Mouse (Mus musculus): ENCODE measurements at regions not wholly inside any gene's neighbourhood (a gene's known extent, or its start where the extent isn't known, plus 50 kb on each side); places are given as distances from the start of the nearest gene placed in this dataset.

DNA sequence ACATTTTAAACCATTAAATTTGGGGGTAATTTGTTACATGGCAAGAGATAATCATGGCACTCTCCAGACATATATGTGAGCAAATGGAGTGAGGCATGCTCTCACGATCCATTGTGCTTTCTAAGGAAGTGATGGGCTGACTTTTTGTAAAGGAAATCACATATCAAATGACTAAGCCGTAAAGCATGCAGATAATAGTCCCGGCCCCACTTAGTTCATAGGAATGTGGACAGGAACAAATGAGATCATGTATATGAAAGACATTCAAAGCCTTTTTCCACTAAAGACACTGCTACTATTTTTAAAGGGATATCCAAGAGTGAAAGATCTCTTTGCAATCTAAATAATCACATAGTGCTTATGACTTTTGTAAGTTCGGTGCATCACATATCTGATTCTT is 146.9 kb downstream of the Lmo4 start:
- no peaks in the 10 kb centered on the region for H3K4me1 ChIP-seq
- H3K9ac ChIP-seq, result no peak overlapping the region

DNA sequence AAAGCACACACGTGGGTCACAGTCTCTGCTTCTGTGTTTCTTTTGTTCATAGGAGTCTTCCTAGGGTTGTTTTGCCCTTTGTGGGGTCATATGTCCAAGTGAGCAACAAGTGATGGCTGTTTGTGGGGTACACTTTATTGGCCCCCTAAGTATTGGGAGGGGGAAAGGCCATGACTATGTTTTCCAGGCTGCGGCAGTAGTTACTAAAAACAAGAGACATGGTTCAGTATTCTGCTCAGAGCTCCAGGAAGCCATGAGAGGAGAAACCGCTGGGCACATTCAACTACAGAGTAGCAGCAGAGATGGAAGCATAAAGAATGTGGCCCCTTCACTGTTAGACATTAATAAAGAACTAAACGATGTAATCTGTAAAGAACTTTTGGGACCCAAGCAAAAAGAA is 154.7 kb downstream of the Lmo4 start:
- Histone ChIP-seq H3K9ac (no peak overlapping the region), H3K4me1 (no peaks in the 10 kb centered on the region), H3K27me3 (no peaks in the 10 kb centered on the region), H3K9me3 (replicated peaks) (no peaks in the 10 kb centered on the region), H3K27ac (no peak overlapping the region), H3K4me2 (no peak overlapping the region), H3K36me3 (ENCODE audit: poor library complexity, severe bottlenecking) (no peaks in the 10 kb centered on the region), H3K4me3 (no peak overlapping the region)
- ATAC-seq, result no peak
- WGBS, result 79% methylated on average over 4 of the region's 4 CpGs

More for the DNA sequence above, 146.9 kb downstream of the Lmo4 start:
- Histone ChIP-seq H3K27me3 (no peaks in the 10 kb centered on the region), H3K9me3 (replicated peaks) (no peaks in the 10 kb centered on the region), H3K27ac (no peak overlapping the region), H3K4me3 (no peak overlapping the region), H3K4me2 (no peak overlapping the region), H3K36me3 (ENCODE audit: poor library complexity, severe bottlenecking) (no peaks in the 10 kb centered on the region)
- ATAC-seq, result no peak
- WGBS, result 82% methylated on average over 4 of the region's 4 CpGs

DNA sequence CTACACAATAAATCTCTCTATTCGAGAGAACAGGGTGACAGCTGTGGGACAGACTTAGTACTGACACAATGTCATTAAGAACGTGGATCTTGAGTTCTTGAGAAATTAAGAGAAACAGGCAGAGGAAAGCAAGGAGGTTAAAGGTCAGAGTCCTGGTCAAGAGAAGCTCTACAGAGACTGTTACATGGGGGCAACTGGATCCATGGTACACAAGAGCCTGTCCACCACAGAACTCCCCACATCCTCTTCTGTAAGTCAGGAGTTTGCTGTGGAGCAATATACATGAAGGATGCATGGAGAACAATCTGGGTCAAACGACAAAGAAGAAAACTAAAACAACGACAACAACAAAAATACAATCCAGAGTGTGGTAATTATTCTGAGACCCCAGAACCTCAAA is 155.8 kb downstream of the Lmo4 start:
- Histone ChIP-seq H3K27ac (no peak overlapping the region), H3K4me2 (no peak overlapping the region), H3K4me1 (no peaks in the 10 kb centered on the region), H3K27me3 (no peaks in the 10 kb centered on the region), H3K9me3 (replicated peaks) (no peaks in the 10 kb centered on the region), H3K4me3 (no peak overlapping the region), H3K36me3 (ENCODE audit: poor library complexity, severe bottlenecking) (no peaks in the 10 kb centered on the region), H3K9ac (no peak overlapping the region)
- 77% methylated on average over 4 of the region's 4 CpGs for WGBS
- ATAC-seq, result no peak

DNA sequence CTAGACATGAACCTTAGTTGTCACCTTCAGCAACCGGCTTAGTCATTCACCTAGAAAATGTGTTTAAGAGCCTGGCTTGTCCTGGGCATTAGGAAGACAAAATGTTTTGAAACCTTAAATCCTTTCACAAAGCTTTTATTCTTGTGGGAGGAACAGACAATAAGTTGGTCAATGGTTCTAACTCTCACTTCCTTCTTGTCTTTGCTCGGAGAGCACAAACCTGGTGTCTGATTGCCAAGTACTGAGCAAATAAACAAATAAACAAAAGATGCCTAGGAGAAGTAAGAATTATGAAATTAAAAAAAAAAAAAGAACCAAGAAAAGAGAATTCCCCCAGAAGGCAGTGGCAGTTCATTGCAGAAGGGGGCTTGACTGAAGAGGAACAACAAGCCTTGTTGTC is 160.7 kb downstream of the Lmo4 start:
- Histone ChIP-seq H3K4me3 (no peak overlapping the region), H3K9ac (no peak overlapping the region), H3K27me3 (no peaks in the 10 kb centered on the region), H3K36me3 (ENCODE audit: poor library complexity, severe bottlenecking) (no peaks in the 10 kb centered on the region), H3K4me1 (peaks cover 5% of the 10 kb centered on the region; the same call in 1 of the 2 replicates), H3K4me2 (no peak overlapping the region), H3K9me3 (replicated peaks) (no peaks in the 10 kb centered on the region), H3K27ac (no peak overlapping the region)
- ATAC-seq, result no peak
- WGBS, result 58% methylated on average over 2 of the region's 2 CpGs

DNA sequence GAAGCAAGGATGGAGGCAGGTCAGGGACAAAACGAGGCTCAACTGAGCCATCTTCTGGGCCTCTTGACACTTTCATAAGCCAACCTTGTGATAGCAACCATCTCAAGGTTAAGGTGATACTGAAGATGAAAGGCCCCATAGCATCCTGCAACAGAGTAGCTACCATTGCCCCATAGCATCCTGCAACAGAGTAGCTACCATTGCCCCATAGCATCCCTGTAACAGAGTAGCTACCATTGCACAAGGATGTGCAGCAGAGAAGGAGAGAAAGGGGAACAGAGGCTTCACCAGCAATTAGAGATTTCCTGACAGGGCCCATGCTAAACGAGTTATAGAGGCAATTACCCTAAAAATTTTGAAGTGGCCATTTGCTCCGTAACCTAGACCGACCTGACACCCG is 163.2 kb downstream of the Lmo4 start:
- Histone ChIP-seq H3K4me2 (no peak overlapping the region), H3K36me3 (ENCODE audit: poor library complexity, severe bottlenecking) (no peaks in the 10 kb centered on the region), H3K9me3 (replicated peaks) (no peaks in the 10 kb centered on the region), H3K27me3 (no peaks in the 10 kb centered on the region), H3K4me3 (no peak overlapping the region), H3K4me1 (peaks cover 5% of the 10 kb centered on the region; the same call in 1 of the 2 replicates), H3K9ac (no peak overlapping the region), H3K27ac (no peak overlapping the region)
- no peak for ATAC-seq
- WGBS, result 79% methylated on average over 5 of the region's 5 CpGs

DNA sequence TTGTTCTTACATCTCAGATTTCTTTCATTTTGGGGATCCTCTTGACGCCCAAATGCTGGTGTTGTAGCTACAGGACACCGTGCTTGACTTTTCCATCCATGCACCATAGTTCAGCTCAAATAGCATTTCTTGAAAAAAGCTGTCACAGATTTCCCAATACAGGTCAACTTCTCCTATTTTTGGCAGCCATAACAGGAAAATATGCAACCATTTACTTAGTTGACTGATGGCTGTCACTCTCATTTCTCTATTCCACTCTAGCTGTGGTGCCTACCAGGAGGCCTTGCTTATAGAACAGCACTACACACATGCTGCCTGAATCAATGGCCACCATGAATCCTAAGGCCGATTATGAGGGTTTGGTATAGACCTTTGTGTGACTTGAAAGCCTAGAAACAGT is 165.5 kb downstream of the Lmo4 start:
- no peak for ATAC-seq

DNA sequence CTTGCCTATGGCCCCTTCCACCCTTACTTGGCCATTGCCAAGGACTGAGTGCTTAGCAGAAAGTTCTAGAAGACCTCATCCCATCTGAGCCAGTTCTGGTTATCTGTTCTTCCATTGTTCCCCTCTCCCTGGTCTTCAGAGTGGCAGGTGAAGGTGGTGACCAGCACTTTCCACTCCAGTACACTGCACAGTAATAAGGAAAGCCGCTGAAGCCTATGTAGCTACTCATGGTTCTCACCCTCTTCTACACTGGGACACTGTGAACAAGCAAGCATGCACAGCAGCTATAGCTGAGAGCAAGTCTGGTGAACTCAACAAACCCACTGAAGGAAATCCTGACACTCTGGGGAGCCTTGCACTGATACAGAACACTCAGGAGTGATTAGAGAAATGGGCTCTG is 175.4 kb downstream of the Lmo4 start:
- no peaks in the 10 kb centered on the region for H3K27me3 ChIP-seq
- H3K27ac ChIP-seq, result no peak overlapping the region
- H3K4me1 ChIP-seq, result no peaks in the 10 kb centered on the region
- H3K4me3 ChIP-seq, result no peak overlapping the region
- no peak overlapping the region for H3K4me2 ChIP-seq
- ATAC-seq, result no peak
- H3K9ac ChIP-seq, result no peak overlapping the region
- H3K9me3 ChIP-seq (replicated peaks), result no peaks in the 10 kb centered on the region
- 93% methylated on average over 1 of the region's 1 CpGs for WGBS
- no peaks in the 10 kb centered on the region for H3K36me3 ChIP-seq (ENCODE audit: poor library complexity, severe bottlenecking)

More for the DNA sequence above, 165.5 kb downstream of the Lmo4 start:
- Histone ChIP-seq H3K9ac (no peak overlapping the region), H3K4me3 (no peak overlapping the region), H3K9me3 (replicated peaks) (no peaks in the 10 kb centered on the region), H3K27ac (no peak overlapping the region), H3K36me3 (ENCODE audit: poor library complexity, severe bottlenecking) (no peaks in the 10 kb centered on the region), H3K4me2 (no peak overlapping the region), H3K4me1 (peaks cover 5% of the 10 kb centered on the region; the same call in 1 of the 2 replicates), H3K27me3 (no peaks in the 10 kb centered on the region)
- 91% methylated on average over 3 of the region's 3 CpGs for WGBS

DNA sequence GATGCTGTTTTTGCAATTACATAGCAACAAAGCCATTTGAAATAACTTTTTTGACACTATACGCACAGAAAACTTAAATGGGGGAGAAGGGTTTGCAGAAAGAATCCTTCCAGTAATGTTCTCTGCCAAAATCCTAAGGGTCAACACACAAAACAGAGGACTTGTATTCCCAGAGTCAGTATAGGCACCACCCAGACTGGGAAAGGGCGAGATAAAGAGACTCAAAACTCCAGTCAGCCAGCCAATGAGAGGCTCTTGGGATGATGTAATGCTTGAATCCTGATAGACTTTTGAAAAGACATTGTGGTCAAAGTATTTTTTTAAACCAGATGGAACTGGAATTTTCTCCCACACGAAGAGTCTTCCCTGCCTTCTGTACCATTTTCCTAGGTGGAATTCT is 175.9 kb downstream of the Lmo4 start:
- ATAC-seq, result no peak
- 78% methylated on average over 3 of the region's 3 CpGs for WGBS

DNA sequence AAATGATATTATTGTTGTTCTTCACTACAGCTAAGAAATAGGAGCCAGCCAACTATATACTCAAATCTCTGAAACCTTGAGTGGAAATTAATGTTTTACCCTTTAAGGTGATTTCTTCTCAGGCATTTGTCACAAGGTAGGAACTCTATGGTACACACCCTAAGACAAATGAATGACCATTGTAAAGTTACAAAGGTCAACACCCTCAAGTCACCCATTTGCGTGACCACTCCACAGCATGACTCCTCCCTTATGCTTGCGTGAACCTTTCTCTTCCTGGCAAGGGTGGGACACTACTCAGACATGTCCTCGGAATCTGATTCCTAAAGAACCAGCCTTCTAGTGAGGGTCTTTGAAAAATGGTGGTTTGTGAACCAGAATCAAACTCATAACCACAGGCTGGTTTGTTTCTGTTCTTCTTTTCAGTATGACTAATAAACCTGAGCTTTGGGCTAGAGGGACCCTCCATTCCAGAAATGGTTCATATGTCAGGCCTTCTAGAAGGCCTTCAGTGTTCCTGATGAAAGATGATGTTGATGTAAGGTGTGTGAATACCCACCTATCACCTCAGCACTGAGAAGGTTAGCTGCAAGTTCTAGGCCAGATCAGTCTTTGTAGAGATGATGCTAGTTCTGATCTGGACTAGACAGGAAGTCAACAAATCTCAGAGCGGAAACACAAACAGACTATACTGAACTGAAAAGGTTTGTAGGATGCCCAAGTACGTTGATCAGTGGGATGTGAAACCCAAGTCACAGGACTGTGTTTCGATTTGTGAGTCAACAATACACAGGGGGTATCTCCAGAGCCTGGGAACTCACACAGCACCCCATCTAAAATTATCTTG is 177.7 kb downstream of the Lmo4 start:
- H3K9ac ChIP-seq, result no peak overlapping the region
- no peaks in the 10 kb centered on the region for H3K4me1 ChIP-seq
- 89% methylated on average over 6 of the region's 6 CpGs for WGBS
- H3K27ac ChIP-seq, result no peak overlapping the region
- no peak overlapping the region for H3K4me2 ChIP-seq
- no peak overlapping the region for H3K4me3 ChIP-seq
- ATAC-seq, result no peak
- H3K27me3 ChIP-seq, result no peaks in the 10 kb centered on the region
- no peaks in the 10 kb centered on the region for H3K36me3 ChIP-seq (ENCODE audit: poor library complexity, severe bottlenecking)
- H3K9me3 ChIP-seq (replicated peaks), result no peaks in the 10 kb centered on the region

More for the DNA sequence above, 175.9 kb downstream of the Lmo4 start:
- no peak overlapping the region for H3K27ac ChIP-seq
- no peaks in the 10 kb centered on the region for H3K4me1 ChIP-seq
- no peak overlapping the region for H3K4me3 ChIP-seq
- H3K9ac ChIP-seq, result no peak overlapping the region
- H3K4me2 ChIP-seq, result no peak overlapping the region
- no peaks in the 10 kb centered on the region for H3K27me3 ChIP-seq
- no peaks in the 10 kb centered on the region for H3K9me3 ChIP-seq (replicated peaks)
- no peaks in the 10 kb centered on the region for H3K36me3 ChIP-seq (ENCODE audit: poor library complexity, severe bottlenecking)

DNA sequence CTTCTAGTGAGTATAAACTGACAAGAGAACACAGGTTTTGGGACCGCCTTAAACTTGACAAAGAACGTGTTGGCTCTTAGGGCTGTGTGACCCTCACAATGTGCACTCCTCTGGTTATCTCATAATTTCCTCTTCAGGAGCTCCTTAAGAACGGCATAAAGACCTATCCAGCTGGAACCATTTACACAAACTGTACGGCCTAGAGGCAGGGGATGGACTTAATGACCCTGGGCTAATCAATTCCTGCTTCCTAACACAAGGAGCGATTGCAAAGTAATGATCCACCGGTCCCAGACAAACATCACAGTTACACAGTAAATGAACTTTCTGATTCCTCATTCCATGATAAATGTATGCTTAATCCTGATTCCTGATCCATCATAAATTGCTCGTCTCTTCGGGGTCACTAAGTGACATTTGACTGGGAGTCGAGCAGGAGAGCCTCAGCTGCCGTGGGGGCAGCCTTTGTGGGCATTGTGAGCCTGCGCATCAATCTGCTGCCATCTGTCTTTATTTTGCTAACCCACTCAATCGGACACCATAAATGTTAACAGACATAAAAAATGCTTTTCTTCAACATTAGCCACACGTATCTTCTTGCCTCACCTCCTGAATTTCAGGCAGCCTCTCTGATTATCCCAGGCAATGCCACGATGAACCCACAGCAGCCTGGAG is 179.4 kb downstream of the Lmo4 start:
- H3K36me3 ChIP-seq (ENCODE audit: poor library complexity, severe bottlenecking), result no peaks in the 10 kb centered on the region
- WGBS, result 81% methylated on average over 14 of the region's 14 CpGs
- no peaks in the 10 kb centered on the region for H3K4me1 ChIP-seq

DNA sequence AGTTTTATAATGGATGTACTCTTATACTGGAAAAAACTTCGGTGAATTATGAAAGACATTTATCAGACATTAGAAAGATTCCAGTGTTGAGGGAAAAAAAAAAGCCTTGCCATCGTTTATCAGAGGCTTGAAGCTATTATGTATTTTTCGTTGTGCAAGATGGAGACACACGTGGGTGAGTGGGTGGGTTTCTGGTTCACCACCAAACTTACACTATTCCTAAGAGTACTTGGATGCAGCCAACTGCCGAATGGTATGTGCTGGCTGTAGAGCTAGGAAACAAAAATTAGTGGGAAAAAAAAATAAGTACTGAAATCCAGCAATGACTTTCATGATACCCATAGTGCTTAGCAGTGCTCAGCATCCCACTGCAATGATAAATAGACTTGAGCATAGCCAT is 180.8 kb downstream of the Lmo4 start:
- H3K9me3 ChIP-seq (replicated peaks), result no peaks in the 10 kb centered on the region
- no peak overlapping the region for H3K9ac ChIP-seq
- H3K27ac ChIP-seq, result no peak overlapping the region
- ATAC-seq, result no peak
- no peaks in the 10 kb centered on the region for H3K27me3 ChIP-seq
- H3K4me3 ChIP-seq, result no peak overlapping the region
- no peaks in the 10 kb centered on the region for H3K4me1 ChIP-seq
- WGBS, result 91% methylated on average over 5 of the region's 5 CpGs
- H3K36me3 ChIP-seq (ENCODE audit: poor library complexity, severe bottlenecking), result no peaks in the 10 kb centered on the region
- H3K4me2 ChIP-seq, result no peak overlapping the region

More for the DNA sequence above, 179.4 kb downstream of the Lmo4 start:
- H3K27ac ChIP-seq, result no peak overlapping the region
- no peaks in the 10 kb centered on the region for H3K9me3 ChIP-seq (replicated peaks)
- no peaks in the 10 kb centered on the region for H3K27me3 ChIP-seq
- no peak overlapping the region for H3K9ac ChIP-seq
- ATAC-seq, result no peak
- H3K4me3 ChIP-seq, result no peak overlapping the region
- H3K4me2 ChIP-seq, result no peak overlapping the region

DNA sequence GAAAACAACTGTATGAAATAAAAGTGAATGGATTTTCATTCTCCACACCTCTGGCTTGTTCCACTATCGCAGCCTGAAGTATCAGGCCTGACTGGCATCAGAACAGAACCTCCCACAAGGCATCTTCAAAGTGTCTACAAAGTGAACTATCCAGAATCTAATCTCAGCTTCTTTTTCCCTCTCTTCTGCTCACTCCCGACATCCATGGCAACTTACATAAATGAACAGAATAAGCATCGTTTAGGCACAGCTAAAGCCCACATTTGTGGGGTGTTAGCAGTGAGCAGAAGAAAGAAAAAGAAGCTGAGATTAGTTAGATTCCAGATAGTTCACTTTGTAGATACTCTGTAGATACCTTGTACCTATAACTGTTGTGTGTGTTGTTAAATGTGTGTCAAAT is 182.0 kb downstream of the Lmo4 start:
- ATAC-seq, result no peak
- no peaks in the 10 kb centered on the region for H3K4me1 ChIP-seq
- no peaks in the 10 kb centered on the region for H3K36me3 ChIP-seq (ENCODE audit: poor library complexity, severe bottlenecking)
- H3K9me3 ChIP-seq (replicated peaks), result no peaks in the 10 kb centered on the region
- H3K4me2 ChIP-seq, result no peak overlapping the region
- H3K27ac ChIP-seq, result no peak overlapping the region
- H3K4me3 ChIP-seq, result no peak overlapping the region
- no peaks in the 10 kb centered on the region for H3K27me3 ChIP-seq
- WGBS, result 80% methylated on average over 3 of the region's 3 CpGs
- no peak overlapping the region for H3K9ac ChIP-seq

Measured in forebrain, embryonic 13.5 days (tissue).